Mouse (Mus musculus) forebrain, embryonic 15.5 days (tissue): ENCODE results near the gene Tmem247. TPM values are rescaled to one million over a fixed set of nuclear protein-coding genes. Genes with fewer than 3 reads are reported as not detected.

ENCODE experiments used
- ATAC-seq: fragments of 200-750 bp; cut with Nextera tagmentation; replicated peaks from 2 replicates; pipeline ENCODE4 v1.8.0; 2017; ENCODE audit warnings: mild to moderate bottlenecking, moderate TSS enrichment, moderate library complexity
- H3K27ac ChIP-seq: fragments of 300-500 bp; sonication (generic); replicated peaks from 2 replicates; pipeline ENCODE4 v1.5.1; 2015; ENCODE audit warnings: mild to moderate bottlenecking, inconsistent platforms
- H3K27me3 ChIP-seq: fragments of 300-500 bp; sonication (generic); 2 replicates; pipeline ENCODE4 v1.6.1; 2015; ENCODE audit warnings: inconsistent platforms
- H3K36me3 ChIP-seq: fragments of 300-500 bp; sonication (generic); 2 replicates; pipeline ENCODE4 v1.6.1; 2015; ENCODE audit warnings: mild to moderate bottlenecking, inconsistent platforms
- H3K4me1 ChIP-seq: fragments of 300-500 bp; sonication (generic); 2 replicates; pipeline ENCODE4 v1.6.1; 2015; ENCODE audit warnings: inconsistent platforms
- H3K4me2 ChIP-seq: fragments of 300-500 bp; sonication (generic); replicated peaks from 2 replicates; pipeline ENCODE4 v1.6.1; 2015; ENCODE audit warnings: mild to moderate bottlenecking, inconsistent platforms
- H3K4me3 ChIP-seq: fragments of 300-500 bp; sonication (generic); 2 replicates; pipeline ENCODE4 v1.5.1; 2015; ENCODE audit warnings: mild to moderate bottlenecking, inconsistent platforms
- H3K9ac ChIP-seq: fragments of 300-500 bp; sonication (generic); replicated peaks from 2 replicates; pipeline ENCODE4 v1.6.1; 2015; ENCODE audit warnings: mild to moderate bottlenecking, inconsistent platforms
- H3K9me3 ChIP-seq: fragments of 300-500 bp; sonication (generic); 2 replicates; pipeline ENCODE4 v1.6.1; 2016; ENCODE audit warnings: inconsistent platforms
- WGBS: fragments of 180-500 bp; shearing (Covaris S2); methylation state at CpG from one replicate; pipeline ENCODE4 v1.1.7; 2015; ENCODE audit warnings: mixed read lengths; 5-methylcytosine and 5-hydroxymethylcytosine counted together
- polyA plus RNA-seq: library from polyadenylated mRNA; unstranded; fragments of >200 nt; fragmentation: Nextera tagmentation; extraction: Ambion mirVana; gene quantifications from 2 replicates; pipeline ENCODE4 v1.2.1, GENCODE M21; 2015

Tmem247 gene
- polyA plus RNA-seq, 1 experiment from 2014 or later, result not detected

DNA sequence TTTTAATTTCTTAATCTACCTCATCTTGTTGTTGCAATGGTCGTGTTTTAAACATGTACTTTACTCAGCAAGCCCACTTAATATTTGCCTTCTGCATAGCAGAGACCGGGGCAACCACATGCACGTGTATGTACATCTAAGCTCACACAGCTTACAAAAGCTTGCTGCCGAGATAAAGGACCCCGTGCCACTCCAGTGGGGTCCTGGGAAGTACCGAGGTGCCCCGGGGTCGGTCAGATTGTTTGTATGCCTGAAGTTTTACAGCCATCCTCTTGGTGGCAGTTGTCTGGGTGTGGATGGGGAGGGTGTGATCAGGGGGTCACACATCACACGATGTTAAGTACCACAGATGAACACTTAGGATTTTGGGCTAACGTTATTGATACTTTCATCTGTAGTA, 48.9 kb downstream of the Tmem247 start:
- Histone ChIP-seq H3K4me3 (no peak overlapping the region), H3K4me1 (peaks cover 33% of the 10 kb centered on the region), H3K9me3 (no peaks in the 10 kb centered on the region), H3K36me3 (no peaks in the 10 kb centered on the region), H3K27ac (no peak overlapping the region), H3K27me3 (no peaks in the 10 kb centered on the region), H3K4me2 (no peak overlapping the region), H3K9ac (no peak overlapping the region)
- WGBS, result 83% methylated on average over 10 of the region's 10 CpGs
- no peak for ATAC-seq

DNA sequence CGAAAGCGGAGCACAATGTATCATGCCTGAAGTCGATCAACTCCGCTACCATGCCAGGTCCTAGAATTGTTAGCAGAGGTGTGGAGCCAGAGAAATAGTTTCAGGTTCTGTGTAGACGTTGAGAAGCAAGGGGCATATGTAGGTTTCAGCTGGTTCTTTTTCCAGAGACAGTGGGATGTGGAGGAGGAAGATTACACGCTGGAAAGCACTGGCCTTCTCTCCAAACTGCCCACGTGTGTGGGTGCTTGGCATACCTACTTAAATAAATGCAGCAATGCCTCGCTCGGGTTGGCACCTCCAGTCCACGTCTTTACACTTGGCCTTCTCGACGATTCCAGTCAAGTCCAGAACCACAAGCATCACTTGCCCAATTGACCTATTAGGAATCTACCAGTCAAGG, 49.9 kb downstream of the Tmem247 start:
- no peaks in the 10 kb centered on the region for H3K36me3 ChIP-seq
- H3K27ac ChIP-seq, result no peak overlapping the region
- no peak for ATAC-seq
- H3K4me1 ChIP-seq, result peaks cover 31% of the 10 kb centered on the region
- WGBS, result 95% methylated on average over 12 of the region's 12 CpGs
- H3K4me3 ChIP-seq, result no peak overlapping the region
- H3K27me3 ChIP-seq, result no peaks in the 10 kb centered on the region
- H3K9ac ChIP-seq, result no peak overlapping the region
- no peaks in the 10 kb centered on the region for H3K9me3 ChIP-seq
- no peak overlapping the region for H3K4me2 ChIP-seq

DNA sequence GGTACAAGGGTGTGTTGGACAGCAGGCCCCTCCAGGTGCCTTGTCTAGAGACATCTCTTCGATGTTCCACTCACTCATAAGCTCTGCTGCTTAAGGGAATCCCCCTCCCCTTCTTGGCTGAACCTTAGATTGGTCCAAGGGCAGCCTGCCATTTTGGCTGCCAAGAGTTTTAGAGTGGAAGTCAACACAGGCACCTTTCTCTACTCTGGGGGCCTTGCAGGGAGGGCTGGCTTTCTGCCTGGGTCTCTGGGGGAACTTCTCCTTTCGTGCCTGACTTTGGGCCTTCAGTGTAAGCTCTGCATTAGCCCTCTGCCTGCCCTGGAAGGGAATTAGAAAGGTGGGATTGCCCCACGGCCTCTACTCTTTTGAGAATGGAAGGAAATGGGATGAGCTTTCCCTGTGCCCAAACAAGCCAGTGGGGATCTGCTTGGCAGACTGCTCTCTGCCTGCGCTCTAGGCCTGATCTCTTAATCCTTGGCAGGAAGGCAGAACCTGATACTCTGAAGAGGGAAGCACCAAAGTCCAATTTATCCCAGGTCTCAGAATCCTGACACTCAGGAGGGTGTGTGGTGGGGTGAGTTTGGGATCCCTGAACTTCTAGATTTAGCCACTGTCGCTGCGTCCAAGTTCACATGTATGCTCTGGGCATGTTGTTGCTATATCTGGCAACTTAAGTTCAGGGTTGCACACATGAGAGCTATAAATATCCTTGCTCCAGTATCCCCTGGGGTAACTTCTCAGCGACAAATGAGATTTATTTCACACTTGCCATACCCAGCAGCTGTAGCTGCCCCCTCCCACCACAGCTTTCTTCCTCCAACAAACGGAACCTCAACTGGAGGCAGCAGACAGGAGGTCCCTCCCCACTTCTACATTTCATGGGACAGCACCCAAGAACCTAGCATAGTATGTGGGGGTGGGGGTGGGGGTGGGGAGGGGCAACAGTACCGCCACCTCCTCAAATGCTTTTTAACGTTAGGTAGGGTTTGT, 50.7 kb downstream of the Tmem247 start:
- no peak for ATAC-seq
- Histone ChIP-seq H3K4me1 (peaks cover 27% of the 10 kb centered on the region), H3K27me3 (no peaks in the 10 kb centered on the region), H3K27ac (no peak overlapping the region), H3K9me3 (no peaks in the 10 kb centered on the region), H3K4me3 (no peak overlapping the region), H3K4me2 (no peak overlapping the region), H3K36me3 (no peaks in the 10 kb centered on the region), H3K9ac (no peak overlapping the region)
- WGBS, result 86% methylated on average over 10 of the region's 10 CpGs

DNA sequence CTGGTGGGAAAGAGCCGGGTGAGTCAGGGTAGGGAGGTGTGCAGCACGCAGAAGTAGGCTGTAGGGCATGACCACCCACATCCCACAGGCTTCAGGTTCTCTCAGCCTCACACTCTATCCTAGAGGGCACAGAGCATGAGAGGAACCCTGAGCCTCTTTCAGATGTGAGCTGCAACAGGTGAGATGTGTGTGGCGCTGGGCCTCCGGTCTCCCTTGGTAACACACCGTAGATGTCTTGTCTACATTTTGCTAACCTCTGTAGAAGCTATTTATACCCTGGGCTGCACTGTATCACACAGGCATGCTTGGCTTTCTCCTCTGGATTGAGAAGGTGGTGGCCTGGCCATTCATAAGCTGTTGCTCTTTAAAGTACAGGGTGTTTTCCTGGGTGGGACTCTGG, 51.4 kb downstream of the Tmem247 start:
- WGBS, result 90% methylated on average over 5 of the region's 5 CpGs
- peaks cover 24% of the 10 kb centered on the region for H3K4me1 ChIP-seq

DNA sequence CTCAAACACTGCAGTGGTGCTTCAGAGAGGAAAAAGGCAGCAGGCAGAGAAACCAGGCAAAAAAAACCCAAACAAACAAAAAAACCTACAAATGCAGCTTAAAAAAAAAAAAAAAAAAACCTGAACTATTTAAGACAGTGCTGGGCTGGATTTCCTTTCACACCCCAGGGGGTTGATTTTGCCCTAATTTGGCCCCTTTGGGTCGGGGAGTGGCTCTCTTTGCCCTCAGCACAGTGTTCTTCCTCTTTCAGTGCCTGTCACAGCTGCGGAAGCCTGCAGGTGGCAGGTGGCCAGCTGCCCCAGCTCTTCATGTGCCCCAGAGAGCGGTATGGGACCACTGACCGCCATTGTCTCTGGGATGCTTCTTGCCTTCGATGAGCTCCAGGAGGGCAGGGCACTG, 52.4 kb downstream of the Tmem247 start:
- no peaks in the 10 kb centered on the region for H3K9me3 ChIP-seq
- no peaks in the 10 kb centered on the region for H3K27me3 ChIP-seq
- ATAC-seq, result no peak
- no peak overlapping the region for H3K4me3 ChIP-seq
- H3K27ac ChIP-seq, result no peak overlapping the region
- H3K9ac ChIP-seq, result no peak overlapping the region
- no peaks in the 10 kb centered on the region for H3K36me3 ChIP-seq
- H3K4me2 ChIP-seq, result no peak overlapping the region
- WGBS, result 60% methylated on average over 5 of the region's 5 CpGs
- H3K4me1 ChIP-seq, result peaks cover 14% of the 10 kb centered on the region

More for the DNA sequence above, 51.4 kb downstream of the Tmem247 start:
- Histone ChIP-seq H3K4me2 (no peak overlapping the region), H3K36me3 (no peaks in the 10 kb centered on the region), H3K4me3 (no peak overlapping the region), H3K9ac (no peak overlapping the region), H3K27me3 (no peaks in the 10 kb centered on the region), H3K9me3 (no peaks in the 10 kb centered on the region), H3K27ac (no peak overlapping the region)
- no peak for ATAC-seq

DNA sequence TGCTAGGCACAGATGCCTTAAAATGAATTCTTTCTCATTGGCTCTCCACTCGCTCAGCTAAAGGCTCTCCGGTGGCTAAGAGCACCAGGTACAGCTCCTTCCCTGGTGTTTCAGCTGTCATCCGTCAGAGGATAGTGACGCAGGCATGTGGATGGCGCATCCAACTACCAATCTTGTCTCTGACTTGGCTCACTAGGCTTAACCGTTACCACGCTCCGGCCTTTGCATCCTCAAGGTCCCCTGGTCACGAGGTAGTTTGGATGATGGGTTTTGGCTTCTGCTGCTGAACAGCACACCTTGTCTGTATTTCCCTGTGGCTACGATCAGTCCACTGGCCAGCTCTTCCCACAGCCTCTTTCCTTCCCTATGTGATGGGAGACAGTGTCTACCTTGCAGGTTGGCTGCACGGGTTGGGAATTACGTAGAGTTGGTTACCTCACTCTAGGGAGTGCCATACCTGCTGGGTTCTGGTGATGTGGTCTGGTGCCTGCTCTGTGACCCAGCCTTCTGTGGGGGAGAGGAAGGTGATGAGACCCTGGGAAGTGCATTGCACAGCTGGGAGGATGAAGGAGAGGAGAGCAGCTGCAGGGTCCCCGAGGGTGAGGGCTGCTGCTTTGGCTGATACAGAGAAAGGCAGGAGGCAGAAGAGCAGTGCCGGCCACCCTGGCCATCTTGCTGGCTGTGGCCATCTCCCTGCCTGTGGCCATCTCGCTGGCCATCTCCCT, 53.0 kb downstream of the Tmem247 start:
- WGBS, result 94% methylated on average over 15 of the region's 15 CpGs
- peaks cover 8% of the 10 kb centered on the region for H3K4me1 ChIP-seq
- H3K36me3 ChIP-seq, result no peaks in the 10 kb centered on the region
- no peak for ATAC-seq
- no peak overlapping the region for H3K27ac ChIP-seq
- H3K4me2 ChIP-seq, result no peak overlapping the region
- no peak overlapping the region for H3K4me3 ChIP-seq
- H3K27me3 ChIP-seq, result no peaks in the 10 kb centered on the region
- no peak overlapping the region for H3K9ac ChIP-seq
- H3K9me3 ChIP-seq, result no peaks in the 10 kb centered on the region

DNA sequence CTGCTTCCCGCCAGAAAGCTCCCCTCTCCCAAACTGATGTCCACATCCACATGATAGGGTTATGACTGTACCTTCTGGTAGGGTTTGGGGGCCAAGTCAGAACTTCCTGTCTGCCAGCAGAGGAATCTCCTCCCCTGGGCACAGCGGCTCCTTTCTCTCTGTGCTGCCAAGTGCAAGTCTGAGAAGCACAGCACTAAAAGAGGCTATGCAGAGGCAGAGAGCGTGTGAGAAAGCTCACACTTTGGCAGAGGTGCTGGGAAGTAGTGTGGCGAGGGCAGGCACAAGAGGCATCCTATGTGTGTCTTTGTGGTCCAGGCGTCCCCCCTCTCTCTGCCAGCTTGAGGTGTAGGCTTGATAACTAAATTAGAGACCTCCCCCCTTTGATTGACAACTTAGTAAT, 53.9 kb downstream of the Tmem247 start:
- H3K9ac ChIP-seq, result no peak overlapping the region
- no peak for ATAC-seq
- WGBS, result 54% methylated on average over 5 of the region's 5 CpGs

DNA sequence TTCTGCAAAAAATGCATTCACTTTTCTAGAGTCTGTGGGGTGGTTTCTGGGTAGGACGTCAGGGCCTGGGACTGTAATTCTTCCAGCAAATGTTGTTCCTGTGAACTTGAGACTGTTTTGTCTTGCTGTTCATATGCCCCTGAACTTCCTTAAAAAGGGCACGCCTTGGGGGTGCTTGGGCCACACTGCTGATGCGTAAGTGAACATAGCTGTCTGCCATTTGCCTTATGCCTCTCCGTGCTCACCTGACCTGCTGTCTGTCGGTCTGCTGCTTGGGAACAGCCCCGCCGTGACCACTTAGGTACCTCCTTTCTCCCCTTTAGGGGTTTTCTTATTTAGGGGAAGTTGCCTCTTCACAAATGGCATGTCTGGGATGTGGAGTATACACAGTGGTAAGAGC, 54.7 kb downstream of the Tmem247 start:
- no peaks in the 10 kb centered on the region for H3K36me3 ChIP-seq
- no peak overlapping the region for H3K27ac ChIP-seq
- no peaks in the 10 kb centered on the region for H3K9me3 ChIP-seq
- peaks cover 6% of the 10 kb centered on the region; the same call in 1 of the 2 replicates for H3K4me1 ChIP-seq
- no peaks in the 10 kb centered on the region for H3K27me3 ChIP-seq
- no peak overlapping the region for H3K4me3 ChIP-seq
- no peak overlapping the region for H3K4me2 ChIP-seq
- H3K9ac ChIP-seq, result no peak overlapping the region
- WGBS, result 91% methylated on average over 7 of the region's 7 CpGs
- ATAC-seq, result no peak

More for the DNA sequence above, 53.9 kb downstream of the Tmem247 start:
- Histone ChIP-seq H3K4me1 (peaks cover 6% of the 10 kb centered on the region; the same call in 1 of the 2 replicates), H3K27me3 (no peaks in the 10 kb centered on the region), H3K27ac (0 out of 2 replicates have a peak overlapping the region, but pooled peaks have one; percentile 8), H3K4me2 (no peak overlapping the region), H3K9me3 (no peaks in the 10 kb centered on the region), H3K36me3 (no peaks in the 10 kb centered on the region), H3K4me3 (no peak overlapping the region)

Other genes with a start within 250 kb of the Tmem247 start
- gene Epas1, start 163.6 kb upstream of the Tmem247 start, polyA plus RNA-seq, result 3.8 and 4.0 TPM in 2 replicates
- 0.19 TPM in 1 of 2 replicates, not detected in the other for gene Atp6v1e2, start 30.5 kb downstream of the Tmem247 start, polyA plus RNA-seq
- 4.9 and 5.3 TPM in 2 replicates for gene Rhoq, start 45.7 kb downstream of the Tmem247 start, polyA plus RNA-seq
- 30.2 and 33.0 TPM in 2 replicates for gene Pigf, start 108.1 kb downstream of the Tmem247 start, polyA plus RNA-seq
- 228 and 240 TPM in 2 replicates for gene Cript, start 108.2 kb downstream of the Tmem247 start, polyA plus RNA-seq
- gene Socs5, start 190.3 kb downstream of the Tmem247 start, polyA plus RNA-seq, result 11.0 and 12.0 TPM in 2 replicates